In the genomic region with DNA sequence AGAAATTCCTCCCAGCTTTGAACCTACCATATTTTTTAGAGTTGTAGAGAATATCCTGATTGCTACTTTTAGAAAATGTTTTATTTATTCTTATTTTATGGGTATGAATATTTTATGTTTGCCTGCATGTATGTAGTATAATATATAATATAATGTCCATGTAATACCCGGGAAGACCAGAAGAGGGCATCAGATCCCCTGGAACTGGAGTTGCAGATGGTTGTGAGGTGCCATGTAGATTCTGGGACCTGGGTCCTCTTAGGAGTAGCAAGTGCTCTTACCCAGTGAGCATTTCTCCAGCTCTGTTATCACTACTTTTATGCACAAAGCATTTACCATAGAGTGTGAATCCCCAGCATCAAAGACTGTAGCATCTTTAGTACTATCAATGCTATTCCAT, we compare ENCODE assay signal across 11 mouse cellular contexts. TPM values are rescaled to one million over a fixed set of nuclear protein-coding genes. Genes with fewer than 3 reads are reported as not detected.
DNase-seq lines count a peak whose midpoint lies in the region; ATAC-seq and TF ChIP-seq lines count a peak whose summit lies in the region.
"Had no signal": no experiment of that assay in that cellular context is flagged by ENCODE, and none has a peak within 500 bp of the region (broad histone marks: within the 10 kb centered on the region; RNA-seq: fewer than 3 reads in every experiment).

No protein-coding gene starts in this region.

- H3K4me1 ChIP-seq in liver, adult 2 months (ENCODE audit: control insufficient read depth, insufficient read depth, low read length): no peaks in the 10 kb centered on the region
- peaks cover 20% of the 10 kb centered on the region for H3K4me1 ChIP-seq in G1E (ENCODE audit: insufficient read depth, low read depth, low read length)

- H3K4me3 ChIP-seq in liver, adult 2 months (ENCODE audit: insufficient read depth, low read depth, low read length): no peak overlapping the region
- no peak overlapping the region for H3K4me3 ChIP-seq in G1E (ENCODE audit: low read depth, low read length)
- H3K4me3 ChIP-seq: hindbrain, embryonic 15.5 days; neural tube, embryonic 13.5 days had no signal

- TF ChIP-seq CTCF in liver, adult 2 months (IDR thresholded peaks at IDR 0.05; ENCODE audit: low read depth, low read length): peak; percentile 60
- peak; percentile 39; the same call in 1 of the 2 replicates for TF ChIP-seq CTCF in G1E (IDR thresholded peaks at IDR 0.05; ENCODE audit: low read depth, low read length)

- H3K27me3 ChIP-seq in liver, adult 2 months (ENCODE audit: control insufficient read depth, insufficient read depth, low read length): 0 out of 2 replicates have a peak, but pooled peaks cover 2% of the 10 kb centered on the region
- H3K27me3 ChIP-seq in G1E (ENCODE audit: insufficient read depth, low read length): peaks cover 54% of the 10 kb centered on the region

- H3K36me3 ChIP-seq in liver, adult 2 months (ENCODE audit: control insufficient read depth, insufficient read depth, low read length): no peaks in the 10 kb centered on the region
- H3K36me3 ChIP-seq in G1E (replicated peaks): no peaks in the 10 kb centered on the region
- H3K36me3 ChIP-seq: hindbrain, embryonic 15.5 days; neural tube, embryonic 13.5 days had no signal

- DNase-seq in embryo, embryonic 10.5 days (ENCODE audit: low spot score): peak; percentile 62
- DNase-seq in embryo, embryonic 9.5 days (ENCODE audit: extremely low spot score): no peak
- no peak for DNase-seq in liver, adult 2 months (ENCODE audit: extremely low read depth, low read depth, low spot score)
- DNase-seq in liver (no peak), G1E (ENCODE audit: low spot score) (no peak)
- DNase-seq in naive thymus-derived CD4-positive, alpha-beta T cell, adult 2 months (ENCODE audit: low read depth): peak; percentile 32
- DNase-seq in yolk sac, embryonic 10.5 days (ENCODE audit: low spot score): no peak

- no peaks in the 10 kb centered on the region for H3K9me3 ChIP-seq in G1E (replicated peaks)
- H3K9me3 ChIP-seq: hindbrain, embryonic 15.5 days had no signal

- WGBS in liver, adult 2 months: 3% methylated on average over 1 of the region's 1 CpGs

- no peaks in the 10 kb centered on the region for H3K79me2 ChIP-seq in liver, adult 2 months (ENCODE audit: control insufficient read depth, insufficient read depth, low read length)

- ATAC-seq in G1E (ENCODE audit: extremely low read depth, insufficient number of reproducible peaks, low FRiP score, poor library complexity, severe bottlenecking): no peak
- ATAC-seq in monocyte, adult 5-6 weeks (replicated peaks; ENCODE audit: insufficient number of reproducible peaks, low FRiP score, low TSS enrichment, poor library complexity, severe bottlenecking): no peak

- no peak overlapping the region for H3K27ac ChIP-seq in liver, adult 2 months (replicated peaks; ENCODE audit: insufficient read depth, low read depth, low read length)
- H3K27ac ChIP-seq: hindbrain, embryonic 15.5 days; macrophage; neural tube, embryonic 13.5 days had no signal

- no peak overlapping the region for H3K9ac ChIP-seq in liver, adult 2 months (ENCODE audit: low read depth, low read length)
- H3K9ac ChIP-seq: hindbrain, embryonic 15.5 days; neural tube, embryonic 13.5 days had no signal

- TF ChIP-seq POLR2A in liver, adult 2 months (IDR thresholded peaks at IDR 0.05; ENCODE audit: extremely low read depth, insufficient read depth, low read length): no peak

RNA-seq across cellular contexts. Expression of gene Psmb7, which starts 17.5 kb away (rescaled TPM):
- 195 and 219 TPM in 2 replicates for total RNA-seq in liver, adult 2 months (2014; rRNA removed)
- polyA plus RNA-seq in liver, adult 2 months (2012; rRNA removed): 99.4 and 123 TPM in 2 replicates
- total RNA-seq in G1E (2014; fragmentation: Nextera tagmentation) (114 and 124 TPM in 2 replicates), G1E (2017) (261 and 281 TPM in 2 replicates)
- polyA plus RNA-seq in G1E (2012): 12.3 and 15.2 TPM in 2 replicates
- 165 to 226 TPM (median 206 TPM) in 3 replicates for total RNA-seq in monocyte, adult 5-6 weeks (2017)

RNA-seq across cellular contexts. Expression of gene Nr5a1, which starts 52.9 kb away (rescaled TPM):
- 0.74 TPM in 1 of 2 replicates, not detected in the other for total RNA-seq in liver, adult 2 months (2014; rRNA removed)
- polyA plus RNA-seq in liver, adult 2 months (2012; rRNA removed): not detected in 2 replicates
- total RNA-seq in G1E (2014; fragmentation: Nextera tagmentation) (not detected in 2 replicates), G1E (2017) (0.11 and 0.12 TPM in 2 replicates)
- 0.03 and 0.04 TPM in 2 replicates for polyA plus RNA-seq in G1E (2012)
- total RNA-seq in monocyte, adult 5-6 weeks (2017): not detected in 3 replicates
- polyA plus RNA-seq: hindbrain, embryonic 15.5 days; macrophage had no signal

Comparison
In these comparisons a context has a peak if more than half of its experiments do, and no peak if none do; other contexts are left out.
1. DNase-seq: peak in embryo, embryonic 10.5 days (single experiment) and naive thymus-derived CD4-positive, alpha-beta T cell, adult 2 months (single experiment); none in embryo, embryonic 9.5 days (single experiment), liver, adult 2 months (single experiment), liver (single experiment), G1E (single experiment) and yolk sac, embryonic 10.5 days (single experiment).